Mouse (Mus musculus): ENCODE measurements around the gene Nudt8.
A peak's percentile ranks its signal among the peaks of the same experiment; 100 is the strongest.

Gene Nudt8

DNA sequence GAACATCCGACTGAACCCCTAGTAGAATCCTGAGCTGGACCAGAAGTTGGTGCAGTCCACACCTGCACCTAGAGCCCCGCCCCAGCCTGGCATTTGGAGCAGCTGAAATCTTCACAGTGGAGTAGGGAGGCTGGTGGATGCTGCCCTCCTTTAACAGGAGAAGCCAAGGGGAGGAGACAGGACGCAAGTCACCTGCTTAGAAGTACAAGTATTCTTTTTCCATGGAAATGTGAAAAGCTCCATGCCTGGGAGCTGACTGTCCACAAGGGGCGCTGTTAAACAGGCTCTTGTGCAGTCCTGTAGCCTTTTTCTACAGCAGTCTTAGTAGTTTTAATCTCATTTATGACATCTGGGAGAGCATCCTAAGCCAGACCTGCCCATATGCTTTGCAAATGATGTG lies 11.6 kb upstream of the Nudt8 start:
- DNase-seq: no peak

DNA sequence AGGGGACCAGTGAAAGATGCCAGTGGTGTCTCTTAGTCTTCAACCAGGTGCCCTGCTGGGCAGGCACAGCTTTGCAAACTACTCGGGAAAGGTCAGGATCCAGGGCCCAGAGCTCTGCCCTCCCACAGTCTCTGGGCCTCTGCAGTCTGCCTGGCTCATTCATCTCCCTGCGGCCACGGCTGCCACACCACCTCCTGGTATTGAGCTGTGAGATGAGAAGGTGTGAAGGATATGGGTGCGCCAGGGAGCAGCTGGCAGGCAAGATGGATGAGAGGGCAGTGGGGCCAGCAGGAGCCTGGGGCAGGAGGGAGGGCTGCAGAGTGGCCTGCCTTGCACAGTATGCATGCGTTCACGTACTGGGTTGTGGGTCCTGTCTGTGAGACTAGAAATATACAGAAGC lies 9.6 kb upstream of the Nudt8 start:
- peak; percentile 27 for DNase-seq

- DNase-seq: no peak
These were observed 8.8 kb upstream of the Nudt8 start for GRCm38 (mm10) chr19:3991562-3991961.

- DNase-seq: no peak
These were observed 8.4 kb upstream of the Nudt8 start for GRCm38 (mm10) chr19:3991966-3992365.

DNA sequence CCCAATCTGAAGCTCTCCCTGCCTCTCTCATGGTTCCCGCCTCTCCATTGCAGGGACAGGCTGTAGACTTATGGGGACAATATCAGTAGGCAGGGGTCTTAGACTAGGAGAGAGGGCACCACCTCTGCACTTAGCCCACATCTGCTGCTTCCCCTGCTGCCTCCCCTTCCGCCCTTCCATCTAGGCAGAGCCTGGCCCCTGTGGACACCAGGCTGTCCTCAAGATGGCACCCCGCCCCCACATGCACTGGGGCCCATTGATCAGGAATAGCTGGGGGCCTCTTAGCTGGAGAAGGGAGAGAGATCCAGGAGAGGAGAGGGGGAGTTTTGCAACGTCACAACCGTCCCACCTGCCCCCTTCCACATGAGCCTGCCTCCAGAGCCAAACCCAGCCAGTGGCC lies 8.0 kb upstream of the Nudt8 start, which contains the start of gene Tbx10:
Gene Tbx10, plus strand, starts transcription at position 337 of the 400 bp plus-strand sequence.
- DNase-seq: no peak

- DNase-seq: no peak
These were observed 5.4 kb upstream of the Nudt8 start for GRCm38 (mm10) chr19:3994932-3995331.

DNA sequence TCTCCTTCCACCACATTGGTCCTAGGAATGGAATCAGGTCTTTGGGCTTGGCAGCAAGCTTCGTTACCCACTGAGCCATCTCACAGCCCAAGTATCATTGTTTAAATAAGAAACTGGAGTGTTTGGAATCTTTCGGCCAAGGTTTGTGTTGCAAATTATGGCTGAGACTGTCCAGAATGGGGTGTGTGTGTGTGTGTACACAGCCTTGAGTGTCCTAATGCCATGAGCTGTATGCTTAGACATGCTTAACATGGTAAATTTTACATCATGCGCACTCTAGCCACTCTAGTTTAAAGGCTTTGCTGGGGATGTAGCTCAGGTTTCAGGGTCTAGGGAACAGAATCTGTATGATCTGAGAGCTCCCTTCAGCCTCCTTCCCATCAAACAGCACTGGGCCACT lies 4.9 kb upstream of the Nudt8 start:
- DNase-seq: no peak

- no peak for DNase-seq
These were observed 4.3 kb upstream of the Nudt8 start for GRCm38 (mm10) chr19:3996106-3996505.

DNA sequence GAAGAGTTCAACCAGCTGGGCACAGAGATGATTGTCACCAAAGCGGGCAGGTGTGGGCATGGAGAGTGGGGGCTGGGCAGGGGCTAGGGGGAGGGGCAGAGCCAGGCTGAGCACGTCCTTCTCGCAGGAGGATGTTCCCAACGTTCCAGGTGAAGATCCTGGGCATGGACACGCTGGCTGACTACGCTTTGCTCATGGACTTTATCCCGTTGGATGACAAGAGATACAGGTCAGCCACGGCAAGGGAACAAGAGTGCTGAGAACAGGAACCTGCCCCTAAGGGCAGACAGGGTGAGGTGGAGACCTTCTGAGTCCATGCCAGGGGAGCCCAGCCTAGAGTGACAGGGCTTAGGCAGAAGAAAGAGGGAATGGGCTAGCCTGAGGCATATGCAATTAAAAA lies 3.6 kb upstream of the Nudt8 start:
- DNase-seq: no peak

DNA sequence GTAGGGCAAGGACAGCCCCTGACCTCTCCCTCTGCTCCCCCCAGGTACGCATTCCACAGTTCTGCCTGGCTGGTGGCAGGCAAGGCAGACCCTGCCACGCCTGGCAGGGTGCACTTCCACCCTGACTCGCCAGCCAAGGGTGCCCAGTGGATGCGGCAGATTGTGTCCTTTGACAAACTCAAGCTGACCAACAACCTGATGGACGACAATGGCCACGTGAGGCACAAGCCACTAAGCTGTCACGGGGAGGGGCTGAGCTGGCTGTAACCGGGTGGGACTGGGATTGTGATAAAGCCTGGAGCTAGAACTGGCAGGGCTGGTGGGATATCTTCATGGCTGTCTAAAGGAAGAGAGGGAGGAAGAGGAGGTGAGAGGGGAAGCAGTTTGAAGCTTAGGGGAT lies 3.1 kb upstream of the Nudt8 start:
- DNase-seq: peak; percentile 21

- DNase-seq: no peak
These were observed 2.0 kb upstream of the Nudt8 start for GRCm38 (mm10) chr19:3998335-3998734.

GRCm38 (mm10) chr19:3999121-3999730 lies 1.2 kb upstream of the Nudt8 start:
- DNase-seq: no peak

DNA sequence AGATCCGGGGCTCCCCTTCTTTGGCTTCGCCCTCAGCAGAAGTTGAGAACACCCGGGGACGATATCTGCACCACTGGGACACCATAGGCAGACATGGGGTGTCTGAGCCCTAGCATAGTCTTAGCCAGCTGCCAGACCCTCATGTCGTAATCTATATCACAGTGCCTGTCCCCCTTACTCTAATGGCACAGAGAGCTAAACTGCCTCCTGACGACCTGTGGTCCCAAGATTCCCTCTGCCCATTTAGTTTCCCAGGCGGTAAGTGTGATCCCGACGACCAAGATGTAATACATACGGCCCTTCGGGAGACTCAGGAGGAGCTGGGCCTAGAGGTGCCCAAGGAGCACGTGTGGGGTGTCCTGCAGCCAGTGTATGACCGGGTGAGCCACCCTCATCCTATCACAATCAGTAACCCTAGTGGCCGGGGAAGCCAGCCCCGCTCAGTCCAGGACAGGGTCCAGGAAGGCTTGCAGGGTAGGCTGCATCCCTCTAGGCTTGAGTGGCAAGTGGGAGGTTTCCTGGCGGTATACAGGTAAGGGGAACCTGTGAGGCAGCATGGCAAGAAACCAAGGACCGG lies 657 bp downstream of the Nudt8 start:
- DNase-seq: no peak

DNA sequence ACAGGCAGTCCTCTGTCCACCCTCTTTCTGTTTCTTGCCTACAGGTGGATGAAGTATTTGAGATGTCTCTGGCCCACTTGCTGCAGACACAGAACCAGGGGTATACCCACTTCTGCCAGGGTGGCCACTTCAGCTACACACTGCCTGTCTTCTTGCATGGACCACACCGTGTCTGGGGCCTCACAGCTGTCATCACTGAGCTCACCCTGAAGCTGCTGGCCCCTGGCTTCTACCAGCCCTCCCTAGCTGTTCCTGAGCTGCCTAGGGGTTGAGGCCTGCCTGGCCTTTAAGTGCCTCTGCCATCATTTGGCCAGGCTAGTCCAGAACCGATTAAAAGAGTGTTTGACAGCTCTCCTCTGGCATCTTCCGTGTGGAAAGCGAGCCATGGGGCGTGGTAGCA lies 1.4 kb downstream of the Nudt8 start:
- no peak for DNase-seq

- no peak for DNase-seq
These were observed 2.7 kb downstream of the Nudt8 start, which contains the start of gene Doc2g for GRCm38 (mm10) chr19:4003112-4003511. Gene Doc2g (plus strand): TSS chr19:4003313.

- no peak for DNase-seq
These were observed 3.3 kb downstream of the Nudt8 start for GRCm38 (mm10) chr19:4003641-4004040.

GRCm38 (mm10) chr19:4004331-4004730 lies 4.0 kb downstream of the Nudt8 start:
- DNase-seq: no peak

DNA sequence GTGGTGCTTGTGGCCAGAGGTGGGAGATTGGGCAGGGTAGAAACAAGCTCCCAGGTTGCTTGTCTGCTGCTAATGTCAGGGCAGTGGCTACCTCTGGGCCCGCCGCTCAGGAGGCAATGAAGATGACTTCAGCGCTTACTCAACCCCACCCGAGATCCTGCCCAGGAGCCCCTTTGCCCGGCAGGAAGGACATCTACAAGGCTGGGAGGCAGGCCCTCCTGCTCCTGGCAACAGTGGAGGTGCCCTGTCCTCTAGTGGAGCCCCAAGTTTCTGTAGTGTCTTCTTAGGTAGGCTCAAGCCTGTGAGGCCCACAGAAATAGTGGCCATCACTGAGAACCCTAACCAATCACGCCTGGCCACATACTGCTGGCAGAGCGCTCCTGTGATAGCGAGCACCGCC lies 4.7 kb downstream of the Nudt8 start:
- no peak for DNase-seq

- no peak for DNase-seq
These were observed 5.6 kb downstream of the Nudt8 start for GRCm38 (mm10) chr19:4005971-4006370.

DNA sequence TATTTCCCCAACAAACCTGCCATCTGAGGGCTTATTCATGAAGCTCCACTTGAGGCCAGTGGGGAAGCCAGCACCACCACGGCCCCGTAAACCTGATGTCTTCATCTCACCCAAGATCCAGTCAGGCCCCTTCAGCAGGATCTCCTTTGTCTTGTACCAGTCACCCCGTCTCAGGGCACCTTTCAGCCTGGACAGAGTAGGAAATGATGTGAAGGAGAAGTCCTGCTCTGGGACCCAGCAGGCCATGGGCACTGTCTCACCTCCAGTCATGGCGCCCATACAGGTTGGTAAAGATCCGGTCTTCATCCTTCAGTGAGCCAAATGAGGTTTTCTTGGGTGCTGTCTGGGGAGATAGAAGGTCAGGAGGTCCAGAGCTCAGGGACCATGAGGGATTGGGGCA lies 10.7 kb downstream of the Nudt8 start:
- DNase-seq: no peak

DNA sequence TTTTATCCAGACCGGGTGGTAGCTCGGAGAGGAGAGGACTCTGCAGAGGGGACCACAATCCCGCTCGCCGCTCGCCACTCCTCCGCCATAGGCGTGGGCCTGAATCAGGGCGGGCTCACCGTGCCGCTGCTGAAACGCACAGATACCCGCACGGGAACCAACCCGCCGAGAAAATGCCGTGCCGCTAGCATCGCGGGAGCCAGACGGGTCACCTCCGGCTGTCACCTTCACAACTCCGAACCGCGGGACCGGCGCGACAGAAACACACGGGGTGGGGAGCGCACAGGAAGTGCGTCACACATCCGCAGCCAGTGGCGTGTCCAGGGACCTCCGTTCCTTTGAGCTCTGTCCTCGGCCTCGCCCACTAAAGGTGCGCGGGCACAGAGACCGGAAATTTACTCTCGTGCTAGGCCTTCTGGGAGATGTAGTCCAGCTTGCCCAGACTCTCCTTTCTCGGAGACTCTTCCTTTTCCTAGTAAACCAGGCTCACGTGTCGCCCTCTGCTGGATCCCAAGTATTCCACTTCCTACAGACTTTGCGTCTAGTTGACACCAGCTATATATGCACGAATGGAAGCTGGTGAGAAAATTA lies 12.1 kb downstream of the Nudt8 start, which contains the start of gene Ndufv1:
Gene Ndufv1, minus strand, starts transcription at position 375 of the 591 bp plus-strand sequence.
- peak; percentile 100 for DNase-seq

DNA sequence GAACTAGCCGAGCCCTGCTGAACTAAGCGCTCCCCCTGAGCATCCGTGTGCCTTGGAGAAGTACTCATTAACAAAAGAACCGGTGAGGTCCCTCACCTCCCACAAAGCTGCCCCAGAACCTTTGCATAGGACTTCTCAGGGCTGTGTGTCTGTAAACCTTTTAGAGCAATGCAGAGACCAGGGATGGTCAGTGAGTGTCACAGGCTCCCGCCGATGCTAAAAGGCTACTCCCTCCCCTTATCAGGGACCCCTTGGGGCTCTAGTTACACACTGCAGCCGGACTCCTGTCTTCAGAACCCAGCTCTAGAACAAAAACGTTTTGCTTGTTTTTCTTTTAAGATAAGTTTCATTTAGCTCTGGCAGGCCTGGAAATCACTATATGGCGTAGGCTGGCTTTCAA lies 12.7 kb downstream of the Nudt8 start:
- no peak for DNase-seq

DNA sequence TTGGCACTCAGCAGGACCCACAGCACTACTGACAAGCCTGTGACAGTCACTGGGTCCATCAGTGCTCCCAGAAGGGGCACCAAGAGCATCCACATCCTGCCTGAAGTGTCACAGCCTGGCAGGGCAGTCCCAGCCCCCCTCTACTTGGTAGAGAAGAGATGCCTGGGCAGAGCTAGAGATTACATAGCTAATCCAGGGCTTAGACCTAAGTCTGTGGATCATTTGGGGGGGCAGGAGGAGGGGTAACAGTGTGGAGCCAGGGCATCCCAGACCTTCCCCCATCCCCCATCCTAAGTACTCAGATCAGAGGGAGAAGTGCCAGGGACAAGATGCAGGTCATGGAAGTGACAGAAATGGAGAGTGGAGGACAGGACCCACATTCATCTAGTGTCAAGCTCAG lies 14.4 kb downstream of the Nudt8 start:
- DNase-seq: peak; percentile 87

GRCm38 (mm10) chr19:4015635-4016034 lies 15.3 kb downstream of the Nudt8 start:
- no peak for DNase-seq

All from retina, postnatal 1 day (tissue).